Mouse (Mus musculus) forelimb bud, embryonic 11.5 days (tissue): Measurements from ENCODE around the gene Fzd1.

ENCODE experiments used
- DNase-seq: peaks from one replicate; pipeline ENCODE4 v3.0.0-alpha.2; 2012; ENCODE audit warnings: low read depth, low spot score

Gene Fzd1

GRCm38 (mm10) chr5:4753161-4753560, 4.7 kb downstream of the Fzd1 start:
- DNase-seq: no peak

DNA sequence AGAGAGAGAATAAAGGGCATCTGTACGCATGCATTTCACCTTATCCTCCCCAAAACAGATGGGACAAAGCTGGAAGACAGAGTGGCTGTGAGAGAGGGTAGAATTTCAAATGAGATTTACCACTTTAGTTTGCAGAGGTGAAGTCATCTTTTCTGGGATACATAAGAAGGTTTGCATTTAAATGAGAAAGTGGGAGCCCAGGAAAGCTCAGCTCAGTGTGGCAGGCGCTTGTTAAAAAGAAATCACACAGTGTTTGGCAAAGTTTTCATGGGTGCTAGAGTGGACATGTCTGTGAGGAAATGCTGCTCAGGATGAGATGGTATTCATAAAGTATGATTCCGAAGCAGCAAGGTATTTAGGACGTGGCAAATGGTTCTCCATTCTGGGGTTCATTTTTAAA, 15.1 kb downstream of the Fzd1 start:
- DNase-seq: no peak

DNA sequence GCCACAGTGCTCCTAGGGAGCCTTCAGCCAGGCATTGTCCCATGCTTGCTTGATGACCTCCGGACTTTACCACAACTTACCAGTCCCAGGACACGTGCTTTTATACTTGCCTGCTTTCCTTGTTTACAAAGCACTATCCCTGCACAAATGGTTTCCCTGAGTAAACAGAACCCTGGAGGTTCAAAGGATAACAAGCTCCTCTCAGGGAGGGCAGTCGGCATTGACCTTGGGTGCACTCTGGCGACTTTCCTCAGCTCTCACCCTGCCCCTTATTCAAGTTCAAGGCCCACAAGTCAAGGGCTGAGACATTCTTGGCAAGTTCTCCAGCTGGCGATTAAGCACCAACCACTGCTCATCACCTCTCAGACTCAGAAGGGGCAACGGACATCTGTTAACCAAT, 20.8 kb downstream of the Fzd1 start:
- DNase-seq: no peak

DNA sequence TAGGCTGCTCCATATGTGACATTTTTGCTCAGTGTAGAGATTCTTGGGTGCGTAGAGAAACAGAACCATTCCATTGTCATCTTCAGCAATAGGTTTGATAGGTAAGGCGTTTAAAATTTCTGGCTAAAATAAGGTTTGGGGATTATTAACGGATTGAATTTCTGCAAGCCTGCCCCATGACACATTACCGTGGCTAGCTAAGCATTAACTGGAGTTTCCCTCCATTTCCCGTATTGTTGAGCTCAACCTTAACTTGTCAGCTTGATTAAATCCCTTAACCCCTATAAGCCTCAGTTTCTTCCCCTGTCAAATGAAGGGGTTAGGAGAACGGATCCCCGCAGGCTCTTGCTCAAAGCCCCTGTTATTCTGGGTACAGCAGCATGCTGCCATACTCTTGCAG, 22.4 kb downstream of the Fzd1 start:
- no peak for DNase-seq

GRCm38 (mm10) chr5:4733239-4733638, 24.6 kb downstream of the Fzd1 start:
- no peak for DNase-seq

DNA sequence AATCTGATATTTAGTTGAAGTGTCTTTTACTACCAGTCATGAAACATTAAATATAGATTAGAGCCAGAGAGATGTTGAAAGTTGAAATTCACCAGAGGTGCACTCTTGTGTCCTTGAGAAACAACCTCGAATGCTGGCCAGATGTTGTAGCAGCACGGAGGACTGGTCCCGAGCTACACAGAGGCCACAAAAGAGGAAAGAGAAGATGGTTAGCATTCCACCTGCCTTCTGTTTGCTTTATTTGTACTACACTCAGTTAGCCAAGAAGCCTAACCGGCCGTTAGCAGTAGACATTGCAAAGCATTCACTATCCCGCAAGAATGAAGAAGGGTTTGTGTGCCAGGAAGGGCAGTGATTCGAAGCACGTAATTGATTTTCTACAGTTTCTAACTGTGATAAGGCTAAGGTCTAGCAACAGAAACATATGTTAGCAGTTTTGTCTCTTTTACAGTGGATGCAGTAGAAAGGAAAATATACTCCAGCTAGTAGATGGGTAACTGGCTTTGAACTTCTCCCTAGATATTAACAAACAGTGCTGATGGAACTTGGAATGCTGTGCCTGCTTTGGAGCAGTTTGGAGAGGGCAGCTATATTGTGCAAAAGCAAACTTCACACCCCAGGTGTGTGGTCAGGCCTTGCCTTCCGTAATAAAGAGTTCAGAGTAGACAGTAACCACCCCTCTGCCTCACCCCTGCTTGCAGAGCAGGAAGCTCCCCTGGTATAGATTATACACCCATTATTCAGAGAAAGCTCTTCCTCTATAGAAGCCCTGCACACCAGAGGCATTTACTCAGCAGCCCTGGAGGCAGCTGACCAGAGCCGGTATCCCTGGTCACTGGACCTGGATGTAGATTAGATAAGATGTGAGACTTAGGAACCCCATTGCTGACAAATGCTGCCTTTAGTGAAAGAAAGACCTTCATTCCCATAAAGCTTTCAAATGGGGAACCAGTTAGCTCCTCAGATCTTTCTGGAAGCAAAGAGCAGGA, 25.3 kb downstream of the Fzd1 start:
- no peak for DNase-seq

- no peak for DNase-seq
Observed at GRCm38 (mm10) chr5:4731743-4732215, 26.1 kb downstream of the Fzd1 start.

DNA sequence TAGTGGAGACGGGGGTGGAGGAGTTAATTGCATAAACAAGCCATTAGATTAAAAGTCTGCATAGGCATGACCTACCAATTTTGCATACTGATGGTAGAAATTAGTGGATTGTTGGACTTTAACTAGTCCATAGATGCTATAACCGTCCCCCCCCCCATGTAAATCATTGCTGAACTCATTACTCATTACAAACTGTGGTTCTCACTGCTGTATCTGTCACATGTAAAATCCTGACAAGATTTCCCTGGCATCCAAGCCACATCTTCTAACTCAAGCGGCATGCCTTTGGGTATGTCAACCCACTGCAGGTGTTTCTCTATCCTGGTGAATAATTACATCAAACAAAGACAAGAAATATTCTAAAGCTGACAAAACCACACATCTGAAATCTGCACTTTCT, 26.8 kb downstream of the Fzd1 start:
- DNase-seq: no peak
